Mouse (Mus musculus) gastrocnemius, adult 8-10 months (tissue): ENCODE measurements around the gene Tbx21. TPM values are rescaled to one million over a fixed set of nuclear protein-coding genes. Genes with fewer than 3 reads are reported as not detected.
A peak's percentile ranks its signal among the peaks of the same experiment; 100 is the strongest.

ENCODE experiments used
- DNase-seq, 2 experiments: peaks; one replicate each; pipeline ENCODE4 v3.0.0; 2022; ENCODE audit warnings: low spot score in 2 of 2
- total RNA-seq, 4 experiments: library from RNA; stranded (reverse); gene quantifications; 2 replicates each; pipeline ENCODE4 v1.2.4; 2022

The Tbx21 gene
- under 1 TPM; 0.19 to 0.58 (median 0.39) TPM for total RNA-seq

- no peak for DNase-seq
Observed at GRCm38 (mm10) chr11:97114671-97115601, at the start of gene Tbx21. Gene Tbx21 (minus strand): TSS chr11:97115331.

DNA sequence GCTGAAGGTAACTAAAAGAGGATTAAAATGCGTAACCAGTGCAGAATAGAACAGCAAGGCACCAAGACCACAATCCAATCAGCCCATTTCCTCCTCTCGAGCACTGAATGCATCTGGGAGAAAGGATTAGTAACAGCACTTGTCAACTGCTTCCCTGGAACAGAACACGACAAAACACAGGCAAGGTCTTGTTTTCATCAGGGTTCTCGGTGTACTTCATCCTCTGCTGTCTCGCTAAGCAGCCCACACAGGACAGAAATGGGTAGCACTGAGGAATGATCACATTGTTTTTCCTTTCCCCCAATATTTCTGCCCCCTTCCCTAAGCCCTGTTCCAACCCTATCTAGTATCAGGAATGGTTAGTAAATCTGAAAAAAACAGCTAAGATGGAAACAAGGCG, 45.2 kb upstream of the Tbx21 start:
- no peak for DNase-seq

DNA sequence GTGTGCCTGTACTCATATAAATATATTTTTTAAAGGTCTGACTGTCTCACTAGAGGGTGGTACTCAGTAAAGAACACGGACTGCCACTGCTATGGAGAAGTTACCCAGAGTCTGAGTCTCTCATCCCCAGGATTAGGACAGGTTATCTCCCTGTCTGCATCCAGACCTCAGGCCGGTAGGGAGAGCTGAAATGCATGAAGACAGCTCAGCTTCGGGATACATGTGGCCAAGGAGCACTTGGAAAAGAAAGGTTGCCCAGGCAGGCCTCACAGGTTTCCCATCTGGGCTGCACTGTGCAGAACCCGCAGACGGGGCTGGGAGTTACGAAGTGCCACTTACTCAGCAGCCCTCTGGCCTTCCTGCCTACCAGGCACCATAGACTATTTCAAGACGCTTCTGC, 41.9 kb upstream of the Tbx21 start:
- no peak for DNase-seq

DNA sequence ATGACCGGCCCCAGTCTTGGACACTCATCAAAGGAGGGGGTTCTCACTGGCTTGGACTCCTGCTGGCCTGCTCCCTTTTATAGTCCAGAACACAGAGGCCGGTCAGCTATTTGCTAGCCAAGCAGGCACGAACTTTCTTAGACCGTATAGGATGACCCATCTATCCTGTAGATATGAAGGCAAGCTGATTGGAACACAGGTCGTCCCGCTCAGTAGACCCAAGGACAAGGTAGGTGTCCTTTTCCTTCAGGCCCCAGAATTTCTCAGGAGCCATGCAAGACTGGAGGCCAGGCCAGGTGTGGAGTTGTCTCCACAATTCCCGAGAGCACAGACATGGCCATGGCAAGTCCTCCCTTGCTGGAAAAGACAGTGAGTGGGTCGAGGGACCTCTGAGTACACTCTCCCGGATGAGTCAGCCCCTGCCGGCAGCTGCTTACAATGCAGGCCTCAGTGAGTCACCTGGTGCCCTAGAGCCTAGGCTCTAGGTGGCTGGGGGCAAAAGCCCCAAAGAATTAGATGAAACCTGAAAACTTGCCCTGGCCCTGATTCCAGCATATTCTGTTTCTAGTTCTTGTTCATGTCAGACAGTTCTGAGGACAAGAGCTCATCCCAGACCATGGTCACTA, 37.6 kb upstream of the Tbx21 start:
- no peak for DNase-seq

- DNase-seq: peak in 1 of 2 experiments; percentile 23
Observed at GRCm38 (mm10) chr11:97152023-97152426, 36.9 kb upstream of the Tbx21 start.

DNA sequence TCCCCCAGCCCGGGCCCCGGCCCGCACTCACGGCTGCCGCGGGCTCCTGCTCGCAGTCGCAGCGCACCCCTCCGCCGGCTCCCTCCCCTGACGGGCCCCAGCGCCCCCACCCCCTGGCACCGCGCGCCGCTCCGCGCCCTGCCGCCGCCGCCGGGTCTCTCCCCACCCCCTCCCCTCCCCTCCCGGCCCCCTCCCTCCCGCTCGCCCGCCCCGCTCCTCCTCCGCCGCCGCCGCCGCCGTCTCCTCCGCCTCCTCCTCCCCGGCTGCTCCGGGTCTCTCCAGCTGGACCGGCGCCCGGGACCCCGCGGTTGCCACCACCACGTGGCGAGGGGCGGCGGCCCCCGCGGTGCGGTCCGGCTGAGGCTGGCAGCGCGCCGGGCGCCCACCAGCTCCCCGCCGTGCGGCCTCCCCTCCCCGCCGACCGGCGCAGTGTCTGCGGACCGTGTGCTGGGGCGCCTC, 36.2 kb upstream of the Tbx21 start, which contains the start of gene Tbkbp1:
TSS of gene Tbkbp1 (minus strand) at position 153 of the 459 bp plus-strand sequence.
- DNase-seq: no peak

DNA sequence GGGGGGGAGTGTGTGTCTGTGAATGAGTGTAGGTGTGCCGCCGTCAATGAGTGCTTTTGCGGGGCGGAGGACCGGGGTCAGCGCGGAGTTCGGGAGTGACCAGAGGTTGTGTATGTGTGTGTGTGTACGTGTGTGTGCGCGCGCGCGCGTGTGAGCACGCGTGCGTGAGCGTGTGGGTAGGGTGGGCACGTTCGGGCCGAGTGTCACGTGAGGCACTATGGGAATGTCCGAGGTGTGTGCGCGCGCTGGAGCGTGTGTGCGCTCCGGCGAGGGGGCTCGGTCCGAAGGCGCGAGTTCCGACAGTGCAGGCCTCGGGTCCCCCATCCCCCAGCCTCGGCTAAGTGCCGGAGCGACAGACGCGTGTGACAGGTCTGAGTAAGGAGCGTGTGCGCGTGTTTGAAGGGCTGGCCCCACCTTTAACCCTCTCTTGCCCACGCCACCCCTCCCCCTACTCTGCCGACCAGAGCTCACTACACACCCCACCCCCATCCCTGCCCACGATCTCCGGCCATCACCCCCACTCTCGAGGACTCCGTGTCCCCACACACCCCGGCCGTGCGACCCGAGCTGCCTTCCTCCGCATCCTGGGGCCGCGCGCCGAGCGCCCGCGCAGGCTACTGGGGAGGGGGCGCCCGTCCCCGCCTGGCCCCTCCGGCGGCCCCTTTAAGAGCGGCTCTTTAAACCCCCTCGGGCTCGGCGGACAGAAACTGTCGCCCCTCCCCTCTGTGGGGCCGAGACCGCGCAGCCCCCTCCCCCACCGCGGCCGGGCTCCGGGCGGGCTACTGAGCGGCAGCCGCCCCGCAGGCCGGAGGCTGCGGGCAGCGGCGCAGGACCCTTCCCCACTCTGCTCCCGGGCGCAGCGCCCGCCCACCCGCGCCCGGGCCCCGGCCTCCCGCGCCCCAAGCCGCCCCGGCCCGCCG, 35.5 kb upstream of the Tbx21 start:
- peak in 1 of 2 experiments; percentile 28 for DNase-seq

DNA sequence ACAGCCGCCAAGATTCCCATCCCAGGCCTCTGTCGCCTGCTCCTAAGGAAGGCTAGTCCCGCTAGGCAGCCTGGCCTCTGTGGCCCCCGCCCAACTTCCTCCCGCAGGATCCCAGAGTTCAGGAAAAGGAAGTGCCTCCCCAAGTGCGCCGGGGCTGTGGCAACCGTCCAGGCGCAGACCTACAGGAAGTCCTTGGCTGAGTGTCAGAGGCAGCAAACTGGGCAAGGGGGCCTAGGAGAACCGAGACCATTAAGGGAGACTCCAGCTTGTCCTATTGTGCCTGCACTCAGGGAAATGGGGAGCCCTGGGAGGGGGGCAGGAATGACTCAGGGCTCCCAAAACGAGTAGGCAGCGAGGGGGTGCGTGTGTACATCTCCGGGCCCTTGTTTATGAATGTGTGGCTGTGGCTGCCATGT, 34.9 kb upstream of the Tbx21 start:
- DNase-seq: peak; percentile 33 to 60

DNA sequence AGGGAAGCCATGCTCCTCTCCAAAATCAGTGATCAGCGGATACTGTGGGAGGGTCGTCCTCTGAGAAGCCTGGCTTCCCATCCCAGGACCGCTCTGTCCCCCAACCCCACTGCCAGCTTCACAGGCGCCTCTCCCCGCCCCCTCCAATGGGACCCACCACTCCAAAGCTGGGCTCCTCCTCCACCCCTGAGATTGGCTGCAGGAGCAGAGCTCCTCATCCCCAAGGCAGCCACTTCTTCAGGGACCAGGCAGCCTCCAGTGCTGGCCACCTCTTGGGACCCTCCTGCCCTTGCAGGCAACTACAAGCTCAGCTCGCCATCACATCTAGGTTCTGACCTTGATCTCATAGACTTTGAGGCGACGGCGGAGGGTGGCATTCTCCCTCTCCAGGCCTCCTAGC, 33.9 kb upstream of the Tbx21 start:
- no peak for DNase-seq

DNA sequence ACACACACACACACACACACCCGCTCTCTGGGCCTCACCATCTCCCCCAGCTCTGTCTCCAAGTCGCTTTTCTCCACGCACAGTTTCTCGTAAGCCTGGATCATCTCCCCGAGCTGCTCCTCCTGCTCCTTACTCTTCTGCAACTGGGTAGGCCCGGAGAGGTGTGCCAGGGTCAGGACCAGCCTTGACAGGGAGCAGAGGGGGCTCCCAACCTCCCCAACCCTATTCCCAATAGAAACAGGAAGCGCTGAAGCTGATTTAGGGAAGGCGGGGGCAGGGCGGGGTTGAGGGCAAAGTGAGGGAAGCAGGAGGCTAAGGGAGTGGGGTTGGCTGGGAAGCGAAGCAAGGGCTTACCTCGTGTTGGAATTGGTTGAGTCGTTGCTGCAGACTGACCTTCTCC, 33.5 kb upstream of the Tbx21 start:
- no peak for DNase-seq

DNA sequence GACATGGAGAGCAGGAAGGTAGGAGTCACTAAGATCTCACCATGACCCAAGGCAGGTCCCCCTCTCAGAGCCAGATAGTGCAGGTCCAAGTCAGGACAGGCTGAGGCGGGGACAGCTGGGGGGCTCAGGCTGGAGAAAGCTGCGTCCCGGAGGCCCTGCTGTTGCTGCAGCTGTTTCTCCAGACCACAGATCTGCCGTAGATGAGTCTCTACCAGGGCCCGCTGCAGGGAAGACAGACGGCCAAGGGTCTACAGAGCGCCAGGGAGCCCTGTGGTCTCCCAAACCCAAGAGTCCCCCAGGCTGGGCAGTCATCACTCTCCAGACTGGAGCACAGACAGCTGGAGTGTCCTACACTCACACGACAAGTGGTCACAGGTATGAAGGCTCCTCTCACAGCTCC, 32.2 kb upstream of the Tbx21 start:
- no peak for DNase-seq

GRCm38 (mm10) chr11:97146724-97147123, 31.6 kb upstream of the Tbx21 start:
- peak; percentile 57 to 64 for DNase-seq

GRCm38 (mm10) chr11:97145951-97146350, 30.8 kb upstream of the Tbx21 start:
- no peak for DNase-seq

GRCm38 (mm10) chr11:97145320-97145719, 30.2 kb upstream of the Tbx21 start:
- DNase-seq: no peak

DNA sequence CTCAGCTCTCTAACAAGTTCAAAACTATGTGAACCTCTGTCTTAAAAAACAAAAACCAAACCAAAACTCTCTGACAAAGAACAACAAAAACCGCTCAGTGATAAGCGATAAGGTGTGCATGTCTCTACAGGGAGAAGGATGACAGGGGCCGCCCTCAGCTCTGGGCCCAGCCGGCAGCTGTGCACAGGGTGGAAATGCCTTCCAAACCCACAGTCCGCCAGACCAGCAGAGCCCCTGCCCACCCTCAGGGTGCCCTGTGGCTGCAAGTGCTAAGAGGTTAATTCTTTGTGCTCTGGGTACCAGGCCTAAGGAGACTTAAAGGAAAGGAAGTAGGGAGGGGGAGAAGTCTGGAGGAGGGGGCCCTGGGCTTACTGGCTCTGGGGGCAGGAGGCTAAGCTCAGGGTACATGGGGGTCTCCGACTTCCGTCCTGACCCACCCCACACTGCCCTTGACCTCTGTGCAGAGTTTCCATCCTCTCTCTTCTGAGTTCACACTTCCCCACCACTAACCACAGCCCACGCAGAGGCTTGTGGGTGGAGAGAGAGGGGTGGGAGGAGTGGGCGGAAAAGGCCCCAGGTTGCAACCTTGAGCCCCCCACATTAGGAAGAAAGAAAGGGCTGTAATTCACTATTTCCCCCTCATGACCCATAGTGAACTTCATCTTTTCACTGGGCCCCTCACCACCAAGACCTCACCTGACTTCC, 28.2 kb upstream of the Tbx21 start:
- no peak for DNase-seq

- DNase-seq: no peak
Observed at GRCm38 (mm10) chr11:97142159-97142608, 27.1 kb upstream of the Tbx21 start.

DNA sequence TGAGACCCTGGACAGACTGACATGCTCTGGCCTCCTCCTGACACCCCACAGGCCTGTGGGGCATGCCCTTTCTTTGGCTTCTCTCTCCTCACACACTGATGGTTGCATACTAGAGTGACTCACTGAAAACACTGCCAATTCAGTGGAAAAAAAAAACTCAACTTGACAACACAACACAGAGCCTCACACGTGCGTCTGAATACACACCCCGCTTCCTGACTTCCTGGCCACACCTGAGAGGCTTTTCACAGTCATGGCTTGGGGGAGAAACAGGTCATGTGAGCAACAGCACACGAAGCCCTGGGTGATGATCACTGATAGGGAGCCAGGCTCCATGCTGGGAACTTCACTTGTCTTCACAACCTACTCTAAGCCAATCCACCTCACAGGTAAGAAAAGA, 25.7 kb upstream of the Tbx21 start:
- DNase-seq: no peak

GRCm38 (mm10) chr11:97139256-97139655, 24.1 kb upstream of the Tbx21 start:
- DNase-seq: no peak

GRCm38 (mm10) chr11:97138554-97139226, 23.6 kb upstream of the Tbx21 start:
- no peak for DNase-seq

DNA sequence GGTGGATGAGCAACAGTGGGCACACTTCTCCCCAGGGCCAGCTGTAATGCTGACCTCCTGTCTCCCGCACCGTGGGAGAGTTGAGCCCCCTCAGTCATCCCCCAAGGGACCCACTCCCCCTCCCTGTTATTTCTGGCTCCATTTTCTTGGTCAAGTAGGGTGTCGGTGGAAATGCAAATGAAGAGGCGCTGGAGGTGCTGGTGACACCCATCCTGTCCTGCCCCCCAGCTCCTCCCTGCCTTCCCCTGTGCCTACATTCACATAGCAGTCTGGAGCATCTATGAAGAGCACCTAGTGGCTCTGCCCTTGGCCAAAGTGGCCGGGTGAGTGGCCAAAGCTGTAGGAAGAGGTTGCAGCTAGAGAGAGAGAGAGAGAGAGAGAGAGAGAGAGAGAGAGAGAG, 18.1 kb upstream of the Tbx21 start:
- DNase-seq: no peak
